Mouse (Mus musculus) intestine, postnatal 0 days (tissue): ENCODE results near the gene Tmem206. TPM values are rescaled to one million over a fixed set of nuclear protein-coding genes. Genes with fewer than 3 reads are reported as not detected.

Experiments
- ATAC-seq: fragments of 200-750 bp; cut with Nextera tagmentation; 2 replicates; pipeline ENCODE4 v1.8.0; 2017; ENCODE audit warnings: mild to moderate bottlenecking, moderate TSS enrichment, moderate library complexity
- H3K27ac ChIP-seq: fragments of 300-500 bp; sonication (generic); 2 replicates; pipeline ENCODE4 v1.5.1; 2014; ENCODE audit warnings: mild to moderate bottlenecking, low read depth, low read length, moderate library complexity
- H3K27me3 ChIP-seq: fragments of 300-500 bp; sonication (generic); replicated peaks from 2 replicates; pipeline ENCODE4 v1.6.1; 2014; ENCODE audit warnings: low read length, mixed read lengths; ENCODE audit not compliant: control insufficient read depth, insufficient read depth
- H3K36me3 ChIP-seq: fragments of 300-500 bp; sonication (generic); 2 replicates; pipeline ENCODE4 v1.6.1; 2014; ENCODE audit warnings: mild to moderate bottlenecking, moderate library complexity; ENCODE audit not compliant: control insufficient read depth, insufficient read depth
- H3K4me1 ChIP-seq: fragments of 300-500 bp; sonication (generic); replicated peaks from 2 replicates; pipeline ENCODE4 v1.6.1; 2014; ENCODE audit warnings: antibody characterized with exemption, low read length, mixed read lengths; ENCODE audit not compliant: control insufficient read depth, insufficient read depth
- H3K4me2 ChIP-seq: fragments of 300-500 bp; sonication (generic); replicated peaks from 2 replicates; pipeline ENCODE4 v1.6.1; 2014; ENCODE audit warnings: low read depth, mild to moderate bottlenecking, moderate library complexity
- H3K4me3 ChIP-seq: fragments of 300-500 bp; sonication (generic); 2 replicates; pipeline ENCODE4 v1.5.1; 2014; ENCODE audit warnings: low read depth, low read length
- H3K9ac ChIP-seq: fragments of 300-500 bp; sonication (generic); 2 replicates; pipeline ENCODE4 v1.6.1; 2014; ENCODE audit warnings: mild to moderate bottlenecking, low read depth, low read length
- H3K9me3 ChIP-seq: fragments of 300-500 bp; sonication (generic); 2 replicates; pipeline ENCODE4 v1.6.1; 2016; ENCODE audit warnings: mixed run types; ENCODE audit not compliant: control insufficient read depth
- CTCF ChIP-seq: sonication (generic); IDR thresholded peaks from 2 replicates; pipeline ENCODE4 v1.5.1; 2016; ENCODE audit warnings: low read depth, mild to moderate bottlenecking, control low read depth, antibody characterized with exemption, moderate library complexity
- WGBS: fragments of 180-500 bp; shearing (Covaris S2); extraction: QIAGEN DNeasy Blood & Tissue Kit; methylation state at CpG from one replicate; pipeline ENCODE4 v1.1.7; 2014; 5-methylcytosine and 5-hydroxymethylcytosine counted together
- polyA plus RNA-seq: library from polyadenylated mRNA; unstranded; fragments of >200 nt; fragmentation: Nextera tagmentation; extraction: Ambion mirVana; gene quantifications from 2 replicates; pipeline ENCODE4 v1.2.1, GENCODE M21; 2015

Tmem206 gene
- polyA plus RNA-seq, 1 experiment from 2014 or later, result 15.4 TPM

- Histone ChIP-seq H3K4me2 (no peak overlapping the region), H3K27ac (no peak overlapping the region), H3K4me1 (no peaks in the 10 kb centered on the region), H3K4me3 (no peak overlapping the region), H3K9me3 (no peaks in the 10 kb centered on the region), H3K9ac (no peak overlapping the region), H3K36me3 (peaks cover 18% of the 10 kb centered on the region), H3K27me3 (no peaks in the 10 kb centered on the region)
- WGBS, result 56% methylated on average over 4 of the region's 4 CpGs
- ATAC-seq, result peak; percentile 36; the same call in 1 of the 2 replicates
- no peak for TF ChIP-seq CTCF
Measured at GRCm38 (mm10) chr1:191368193-191368592, 42.5 kb downstream of the Tmem206 start.

GRCm38 (mm10) chr1:191369140-191369539 lies 43.4 kb downstream of the Tmem206 start:
- H3K9me3 ChIP-seq, result no peaks in the 10 kb centered on the region
- no peak overlapping the region for H3K4me2 ChIP-seq
- H3K9ac ChIP-seq, result no peak overlapping the region
- H3K27me3 ChIP-seq, result no peaks in the 10 kb centered on the region
- H3K27ac ChIP-seq, result no peak overlapping the region
- no peak overlapping the region for H3K4me3 ChIP-seq
- peaks cover 18% of the 10 kb centered on the region for H3K36me3 ChIP-seq
- ATAC-seq, result no peak
- TF ChIP-seq CTCF, result no peak
- no peaks in the 10 kb centered on the region for H3K4me1 ChIP-seq

- Histone ChIP-seq H3K9me3 (no peaks in the 10 kb centered on the region), H3K36me3 (peaks cover 10% of the 10 kb centered on the region), H3K4me3 (no peak overlapping the region), H3K27me3 (no peaks in the 10 kb centered on the region), H3K4me1 (no peaks in the 10 kb centered on the region), H3K9ac (no peak overlapping the region), H3K27ac (no peak overlapping the region), H3K4me2 (no peak overlapping the region)
- no peak for ATAC-seq
- TF ChIP-seq CTCF, result no peak
- WGBS, result 89% methylated on average over 10 of the region's 10 CpGs
Measured at GRCm38 (mm10) chr1:191374993-191375643, 49.4 kb downstream of the Tmem206 start.

GRCm38 (mm10) chr1:191375644-191375998 lies 49.9 kb downstream of the Tmem206 start:
- H3K36me3 ChIP-seq, result peaks cover 10% of the 10 kb centered on the region
- H3K9ac ChIP-seq, result no peak overlapping the region
- no peak for TF ChIP-seq CTCF
- no peak overlapping the region for H3K4me2 ChIP-seq
- WGBS, result 85% methylated on average over 5 of the region's 5 CpGs
- no peaks in the 10 kb centered on the region for H3K4me1 ChIP-seq
- H3K27me3 ChIP-seq, result no peaks in the 10 kb centered on the region
- H3K27ac ChIP-seq, result no peak overlapping the region
- no peaks in the 10 kb centered on the region for H3K9me3 ChIP-seq
- no peak overlapping the region for H3K4me3 ChIP-seq
- ATAC-seq, result no peak

GRCm38 (mm10) chr1:191378080-191378479 lies 52.4 kb downstream of the Tmem206 start:
- peak overlapping the region; percentile 1; the same call in 1 of the 2 replicates for H3K4me2 ChIP-seq
- ATAC-seq, result peak; percentile 84
- WGBS, result 67% methylated on average over 2 of the region's 2 CpGs
- H3K9me3 ChIP-seq, result no peaks in the 10 kb centered on the region
- H3K27me3 ChIP-seq, result no peaks in the 10 kb centered on the region
- no peak for TF ChIP-seq CTCF
- no peaks in the 10 kb centered on the region for H3K36me3 ChIP-seq
- H3K4me1 ChIP-seq, result no peaks in the 10 kb centered on the region
- H3K9ac ChIP-seq, result no peak overlapping the region
- H3K27ac ChIP-seq, result no peak overlapping the region
- H3K4me3 ChIP-seq, result no peak overlapping the region

- H3K4me2 ChIP-seq, result no peak overlapping the region
- H3K9me3 ChIP-seq, result no peaks in the 10 kb centered on the region
- no peak overlapping the region for H3K9ac ChIP-seq
- H3K36me3 ChIP-seq, result no peaks in the 10 kb centered on the region
- no peak overlapping the region for H3K4me3 ChIP-seq
- ATAC-seq, result no peak
- 89% methylated on average over 3 of the region's 3 CpGs for WGBS
- no peaks in the 10 kb centered on the region for H3K4me1 ChIP-seq
- no peak for TF ChIP-seq CTCF
- no peaks in the 10 kb centered on the region for H3K27me3 ChIP-seq
- H3K27ac ChIP-seq, result no peak overlapping the region
Measured at GRCm38 (mm10) chr1:191380843-191381242, 55.1 kb downstream of the Tmem206 start.
